Mouse (Mus musculus) ES-E14 (cell line): ENCODE results near the gene Ppdpf.

ENCODE experiments used
- CHD2 ChIP-seq: IDR thresholded peaks from 2 replicates; pipeline ENCODE4 v1.6.1; 2014; ENCODE audit warnings: mild to moderate bottlenecking, low read depth, low read length, inconsistent platforms
- HCFC1 ChIP-seq: IDR thresholded peaks from 2 replicates; pipeline ENCODE4 v1.6.1; 2012; ENCODE audit warnings: low read length, inconsistent platforms, borderline replicate concordance; ENCODE audit not compliant: insufficient read depth
- ZC3H11A ChIP-seq: IDR thresholded peaks from 2 replicates; pipeline ENCODE4 v1.6.1; 2012; ENCODE audit warnings: low read depth, mild to moderate bottlenecking, inconsistent platforms, low read length, borderline replicate concordance

DNA sequence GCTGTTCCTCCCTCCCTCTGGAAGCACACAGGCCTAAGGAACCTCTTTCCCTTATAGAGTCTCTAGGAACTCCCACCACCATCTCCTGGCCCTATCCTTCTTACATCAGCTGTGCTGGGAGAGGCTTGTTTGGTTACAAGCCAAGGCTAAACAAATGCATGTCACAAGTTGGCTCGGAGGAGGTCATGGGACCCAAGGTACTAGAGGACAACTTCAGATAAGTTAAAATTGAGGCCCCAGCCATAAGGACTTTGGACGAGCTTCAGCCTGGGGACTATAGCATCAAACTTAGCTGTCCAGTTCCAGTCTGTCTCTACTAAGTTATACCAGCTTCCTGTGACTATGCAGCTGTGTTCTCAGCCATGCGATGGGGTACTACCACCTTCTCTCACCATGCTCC lies 40.1 kb downstream of the Ppdpf start:
- no peak for TF ChIP-seq HCFC1
- TF ChIP-seq ZC3H11A: no peak
- no peak for TF ChIP-seq CHD2
